ENCODE assay signal across 9 mouse cellular contexts in the genomic region with DNA sequence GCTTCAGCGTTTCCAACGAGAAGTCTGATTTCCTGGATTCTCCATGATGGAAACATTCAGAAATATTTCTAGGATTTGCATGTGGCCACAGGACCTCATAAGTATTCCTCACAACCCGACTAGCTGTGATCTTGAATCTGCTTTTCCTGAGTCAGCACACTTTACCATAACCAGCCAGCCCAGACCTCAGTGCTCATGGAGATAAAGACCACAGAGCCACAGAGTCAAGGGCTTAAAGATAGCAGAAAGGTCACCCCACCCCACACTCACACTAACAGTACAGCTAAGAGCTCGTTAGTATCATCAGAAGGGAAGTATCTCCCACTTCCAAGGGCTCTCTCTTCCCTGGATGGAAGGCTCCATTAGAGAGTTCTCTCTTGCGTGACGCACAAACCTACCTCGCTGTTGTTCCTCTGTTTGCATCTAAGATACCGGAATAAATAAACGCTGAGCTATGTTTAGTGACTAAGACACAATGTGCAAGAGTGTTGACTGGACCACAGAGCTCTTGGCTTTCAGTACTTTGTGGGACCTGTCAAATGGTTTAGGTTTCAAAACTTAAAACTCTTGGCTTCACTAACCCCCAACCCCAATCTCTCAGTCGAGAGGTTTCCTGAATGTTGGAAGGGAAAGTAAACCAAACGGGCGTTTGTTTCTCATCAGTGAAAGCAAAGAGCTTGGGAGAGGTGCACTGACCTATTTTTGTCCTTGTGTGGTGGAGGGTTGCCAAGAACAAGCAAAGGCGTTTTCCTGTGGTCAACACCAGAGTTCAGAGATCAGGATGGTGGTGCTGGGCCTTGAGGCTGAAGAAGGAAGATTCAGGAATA.
DNase-seq lines count a peak whose midpoint lies in the region; ATAC-seq and TF ChIP-seq lines count a peak whose summit lies in the region.
"Had no signal": no experiment of that assay in that cellular context is flagged by ENCODE, and none has a peak within 500 bp of the region (broad histone marks: within the 10 kb centered on the region; RNA-seq: fewer than 3 reads in every experiment).

No protein-coding gene starts in this region.

- no peaks in the 10 kb centered on the region for H3K9me3 ChIP-seq in kidney, embryonic 14.5 days (ENCODE audit: control insufficient read depth, low read length)
- H3K9me3 ChIP-seq in kidney, postnatal 0 days (replicated peaks; ENCODE audit: low read length): no peaks in the 10 kb centered on the region
- H3K9me3 ChIP-seq: embryonic facial prominence, embryonic 13.5 days had no signal

- H3K36me3 ChIP-seq in kidney, embryonic 14.5 days (ENCODE audit: control insufficient read depth, insufficient read depth, low read length): no peaks in the 10 kb centered on the region
- H3K36me3 ChIP-seq in kidney, postnatal 0 days (ENCODE audit: insufficient read depth, low read length): no peaks in the 10 kb centered on the region
- no peaks in the 10 kb centered on the region for H3K36me3 ChIP-seq in thymus, adult 2 months (ENCODE audit: control insufficient read depth, insufficient read depth, low read length)
- H3K36me3 ChIP-seq: embryonic facial prominence, embryonic 13.5 days had no signal

- TF ChIP-seq CTCF in kidney, postnatal 0 days (IDR thresholded peaks at IDR 0.05; ENCODE audit: low read depth): no peak
- no peak for TF ChIP-seq CTCF in thymus, adult 2 months (IDR thresholded peaks at IDR 0.05; ENCODE audit: borderline replicate concordance, control insufficient read depth, extremely low read depth, insufficient read depth, low read length, poor library complexity)

- DNase-seq in kidney, adult 11 months: peak; percentile 55
- peak; percentile 33 to 56 for DNase-seq in cerebellum, postnatal 36 days
- DNase-seq in kidney, postnatal 0 days (ENCODE audit: low spot score): peak; percentile 33
- DNase-seq in lung, postnatal 36 days: peak; percentile 76
- no peak for DNase-seq in thymus, adult 2 months
- no peak for DNase-seq in embryo, embryonic 9.5 days (ENCODE audit: extremely low spot score)
- DNase-seq in embryo, embryonic 10.5 days (ENCODE audit: low spot score): no peak

- TF ChIP-seq POLR2A in thymus, adult 2 months (IDR thresholded peaks at IDR 0.05; ENCODE audit: control insufficient read depth, extremely low read depth, insufficient read depth, low read length, poor library complexity): no peak

- no peak overlapping the region for H3K9ac ChIP-seq in kidney, embryonic 14.5 days (ENCODE audit: low read depth, low read length)
- H3K9ac ChIP-seq in kidney, postnatal 0 days (ENCODE audit: low read depth, low read length): no peak overlapping the region
- H3K9ac ChIP-seq: embryonic facial prominence, embryonic 13.5 days had no signal

- no peak overlapping the region for H3K4me2 ChIP-seq in kidney, embryonic 14.5 days (replicated peaks; ENCODE audit: low read depth, low read length)
- no peak overlapping the region for H3K4me2 ChIP-seq in kidney, postnatal 0 days (ENCODE audit: low read length)
- H3K4me2 ChIP-seq: embryonic facial prominence, embryonic 13.5 days had no signal

- H3K27ac ChIP-seq in kidney, embryonic 14.5 days (ENCODE audit: low read depth, low read length): no peak overlapping the region
- H3K27ac ChIP-seq in kidney, postnatal 0 days: no peak overlapping the region
- H3K27ac ChIP-seq in thymus, adult 2 months (ENCODE audit: control insufficient read depth, insufficient read depth, low read length): no peak overlapping the region
- H3K27ac ChIP-seq: embryonic facial prominence, embryonic 13.5 days had no signal

- 76% methylated on average over 13 of the region's 13 CpGs for WGBS in kidney, embryonic 14.5 days
- 64% methylated on average over 13 of the region's 13 CpGs for WGBS in kidney, postnatal 0 days
- WGBS in thymus, adult 2 months: 65% methylated on average over 13 of the region's 13 CpGs

- no peaks in the 10 kb centered on the region for H3K4me1 ChIP-seq in kidney, embryonic 14.5 days (ENCODE audit: control insufficient read depth, insufficient read depth, low read length)
- 0 out of 2 replicates have a peak, but pooled peaks cover 7% of the 10 kb centered on the region for H3K4me1 ChIP-seq in kidney, postnatal 0 days (replicated peaks; ENCODE audit: insufficient read depth, low read length)
- peaks cover 26% of the 10 kb centered on the region for H3K4me1 ChIP-seq in thymus, adult 2 months (replicated peaks; ENCODE audit: control insufficient read depth, insufficient read depth, low read length)

- no peak for ATAC-seq in kidney, embryonic 14.5 days (ENCODE audit: low FRiP score, low TSS enrichment)
- ATAC-seq in kidney, postnatal 0 days (replicated peaks; ENCODE audit: low FRiP score, low read depth): no peak

- no peaks in the 10 kb centered on the region for H3K27me3 ChIP-seq in kidney, embryonic 14.5 days (ENCODE audit: control insufficient read depth, insufficient read depth, low read length)
- H3K27me3 ChIP-seq in kidney, postnatal 0 days (ENCODE audit: insufficient read depth, low read length): no peaks in the 10 kb centered on the region
- H3K27me3 ChIP-seq in thymus, adult 2 months (ENCODE audit: control insufficient read depth, insufficient read depth, low read length): no peaks in the 10 kb centered on the region
- H3K27me3 ChIP-seq: embryonic facial prominence, embryonic 13.5 days had no signal

- H3K4me3 ChIP-seq in kidney, embryonic 14.5 days (ENCODE audit: low read length): no peak overlapping the region
- no peak overlapping the region for H3K4me3 ChIP-seq in kidney, postnatal 0 days (replicated peaks; ENCODE audit: low read depth, low read length)
- no peak overlapping the region for H3K4me3 ChIP-seq in thymus, adult 2 months (ENCODE audit: control insufficient read depth, insufficient read depth, low read length)
- H3K4me3 ChIP-seq: embryonic facial prominence, embryonic 13.5 days had no signal

Comparison
In these comparisons a context has a peak if more than half of its experiments do, and no peak if none do; other contexts are left out.
1. DNase-seq: peak in kidney, adult 11 months (single experiment), cerebellum, postnatal 36 days (2 of 2), kidney, postnatal 0 days (single experiment) and lung, postnatal 36 days (single experiment); none in thymus, adult 2 months (single experiment), embryo, embryonic 9.5 days (single experiment) and embryo, embryonic 10.5 days (single experiment).